Mouse (Mus musculus): ENCODE measurements around the gene Cct4.

Cct4 gene

DNA sequence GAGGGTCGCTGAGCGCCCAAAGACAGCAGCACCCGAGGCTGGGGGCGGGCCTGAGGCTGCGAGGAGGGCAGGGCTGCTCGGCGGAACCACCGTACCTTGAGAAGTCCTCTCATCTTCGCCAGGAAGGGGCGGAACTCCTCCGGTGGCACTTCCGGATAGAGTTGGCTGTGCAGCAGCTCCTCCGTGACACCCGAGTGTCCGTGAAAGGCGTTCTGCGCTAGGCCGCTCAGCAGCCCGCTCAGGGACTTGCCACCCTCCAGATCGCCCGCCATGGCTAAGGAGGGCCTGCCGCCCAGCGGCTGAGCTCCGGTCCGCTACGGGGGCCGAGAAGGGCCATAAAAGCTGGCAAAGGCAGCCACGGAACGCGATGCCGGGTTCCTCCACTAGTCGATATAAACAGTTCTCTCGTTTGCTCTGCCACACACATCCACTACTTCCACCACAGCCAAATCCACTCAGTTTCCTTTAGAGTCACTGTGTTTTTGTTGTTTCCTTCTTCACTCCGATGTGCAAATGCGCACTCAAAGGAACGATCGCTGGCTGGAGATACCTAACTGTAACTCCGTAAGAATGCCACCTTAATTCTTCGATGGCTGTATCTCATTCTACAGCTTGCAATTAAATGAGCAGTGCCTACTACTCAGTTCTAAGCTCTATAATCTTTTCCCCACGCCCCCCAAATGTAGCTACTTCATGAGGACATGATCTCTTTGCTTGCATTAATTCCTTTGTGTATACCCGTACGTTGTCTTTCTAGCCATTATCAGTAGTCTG is 8.1 kb upstream of the Cct4 start, which contains the start of the genes Gm28048 and Commd1:
TSS of gene Gm28048 (minus strand) at position 107 of the 774 bp plus-strand sequence.
TSS of gene Commd1 (minus strand) at position 399 of the 774 bp plus-strand sequence.
- peak; percentile 93 to 96 for DNase-seq (ENCODE audit: low read depth in 2 of 2, low spot score in 2 of 2)

GRCm38 (mm10) chr11:22982846-22983245 is 7.5 kb upstream of the Cct4 start:
- no peak for DNase-seq (ENCODE audit: low read depth in 2 of 2, low spot score in 2 of 2)

DNA sequence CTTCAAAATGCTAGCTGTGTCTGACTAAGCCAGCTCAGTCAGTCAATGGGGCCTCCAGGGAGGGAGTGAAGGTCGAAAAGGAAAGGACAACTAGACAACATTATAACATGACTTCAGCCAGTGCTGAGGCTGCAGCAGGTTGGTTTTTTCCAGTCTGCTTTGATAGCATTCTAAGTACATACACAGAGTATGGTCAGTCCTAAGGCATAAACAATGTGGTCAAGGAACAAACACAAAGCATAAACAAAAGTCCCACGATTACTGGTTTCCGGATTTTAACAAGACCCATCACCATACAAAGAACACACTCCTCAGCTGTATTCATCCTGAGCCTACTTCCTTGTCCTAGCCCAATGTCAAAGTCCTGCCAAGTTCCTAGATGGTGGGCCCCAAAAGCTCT is 4.8 kb upstream of the Cct4 start:
- no peak for DNase-seq (ENCODE audit: low read depth in 2 of 2, low spot score in 2 of 2)

- peak; percentile 50 to 71 for DNase-seq (ENCODE audit: low read depth in 2 of 2, low spot score in 2 of 2)
Observed at GRCm38 (mm10) chr11:22987357-22987756, 3.0 kb upstream of the Cct4 start.

- DNase-seq (ENCODE audit: low read depth in 2 of 2, low spot score in 2 of 2), result no peak
Observed at GRCm38 (mm10) chr11:22989786-22990185, 533 bp upstream of the Cct4 start.

GRCm38 (mm10) chr11:22991218-22991835 is 1.0 kb downstream of the Cct4 start:
- no peak for DNase-seq (ENCODE audit: low read depth in 2 of 2, low spot score in 2 of 2)

- DNase-seq (ENCODE audit: low read depth in 2 of 2, low spot score in 2 of 2), result no peak
Observed at GRCm38 (mm10) chr11:22994271-22994670, 4.0 kb downstream of the Cct4 start.

DNA sequence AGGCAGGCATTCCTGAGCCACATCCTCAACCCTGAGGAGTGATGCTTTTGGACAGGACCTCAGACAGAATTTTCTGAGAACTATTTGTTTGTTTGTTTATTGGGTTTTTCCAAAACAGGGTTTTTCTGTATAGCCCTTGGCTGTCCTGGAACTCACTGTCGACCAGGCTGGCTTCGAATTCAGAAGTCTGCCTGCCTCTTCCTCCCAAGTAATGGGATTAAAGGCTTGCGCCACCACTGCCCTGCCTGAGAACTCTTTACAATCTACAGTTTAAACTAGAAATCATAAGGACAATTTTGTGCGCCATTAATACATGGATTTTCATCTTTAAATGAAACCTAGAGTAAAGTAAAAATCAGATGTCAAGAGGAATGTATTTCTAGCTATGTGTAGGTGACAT is 5.1 kb downstream of the Cct4 start:
- no peak for DNase-seq (ENCODE audit: low read depth in 2 of 2, low spot score in 2 of 2)

GRCm38 (mm10) chr11:22998308-22998707 is 8.0 kb downstream of the Cct4 start:
- no peak for DNase-seq (ENCODE audit: low read depth in 2 of 2, low spot score in 2 of 2)

DNA sequence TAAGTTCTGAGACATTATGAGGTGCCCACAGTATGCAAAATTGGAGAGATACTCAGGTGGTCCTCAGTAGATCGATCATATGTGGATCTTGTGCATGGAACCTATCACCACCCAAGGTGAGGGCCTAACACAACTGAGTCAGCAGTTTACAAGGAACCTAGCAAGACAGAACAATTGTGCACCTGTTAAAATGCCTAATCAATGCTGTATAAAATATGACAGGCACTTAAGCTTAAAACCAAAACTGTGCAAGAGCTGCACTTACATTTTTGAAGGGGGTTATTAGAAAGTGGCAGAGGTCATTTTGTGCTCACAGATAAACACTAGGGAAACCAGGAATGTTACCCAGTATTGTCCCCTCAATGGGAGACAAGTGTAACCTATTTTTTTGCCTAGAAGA is 15.0 kb downstream of the Cct4 start:
- no peak for DNase-seq (ENCODE audit: low read depth in 2 of 2, low spot score in 2 of 2)

DNA sequence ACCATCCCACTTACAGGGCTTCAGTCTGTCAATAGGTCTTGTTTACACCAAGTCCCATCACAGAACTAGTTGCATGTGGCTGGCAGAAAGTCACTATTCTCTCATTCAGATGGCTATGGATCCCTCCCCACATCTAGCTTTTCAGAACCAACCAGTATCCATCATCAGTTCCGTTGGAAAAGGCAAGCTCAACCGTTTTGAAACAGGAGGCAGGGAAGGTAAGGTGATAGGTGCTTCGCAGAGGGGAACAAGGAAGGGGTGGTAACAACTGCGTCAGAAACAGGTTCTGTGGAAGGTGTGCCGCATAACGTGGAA is 16.8 kb downstream of the Cct4 start:
- DNase-seq (ENCODE audit: low read depth in 2 of 2, low spot score in 2 of 2), result no peak

GRCm38 (mm10) chr11:23007481-23008180 is 17.3 kb downstream of the Cct4 start, which contains the start of gene Fam161a:
Gene Fam161a (plus strand): TSS chr11:23007531.
- peak; percentile 61 to 74 for DNase-seq (ENCODE audit: low read depth in 2 of 2, low spot score in 2 of 2)

DNA sequence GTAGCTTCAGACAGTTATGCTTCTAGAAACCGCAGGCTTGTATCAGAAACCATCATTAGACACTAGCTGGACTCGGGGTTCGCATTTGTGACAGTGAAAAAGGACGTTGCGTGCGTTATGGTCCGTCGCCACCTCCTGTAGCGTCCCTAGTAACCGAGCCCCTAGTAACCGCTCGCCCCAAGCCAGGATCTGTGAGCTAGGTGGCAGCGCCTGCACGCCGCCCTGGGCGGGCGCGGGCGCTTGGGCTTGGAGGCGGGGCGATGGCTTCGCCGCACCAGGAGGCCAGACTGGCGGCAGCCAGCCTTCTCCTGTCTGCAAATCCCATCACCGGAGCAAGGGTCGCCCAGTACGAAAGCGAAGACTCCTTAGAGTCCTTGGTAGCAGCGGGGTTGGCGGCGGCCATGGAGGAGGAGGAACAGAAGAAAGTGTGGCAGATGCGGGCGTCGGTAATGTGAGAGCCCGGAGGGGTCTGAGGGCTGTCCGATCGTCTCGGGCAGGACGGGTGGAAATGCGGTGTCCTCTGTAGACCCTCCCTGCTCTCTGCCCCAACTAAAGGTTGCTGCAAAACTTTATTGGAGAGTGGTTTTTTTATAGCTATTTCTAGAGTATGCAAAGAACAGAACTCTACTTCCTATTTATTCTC is 18.0 kb downstream of the Cct4 start:
- peak; percentile 55 to 62 for DNase-seq (ENCODE audit: low read depth in 2 of 2, low spot score in 2 of 2)

- DNase-seq (ENCODE audit: low read depth in 2 of 2, low spot score in 2 of 2), result no peak
Observed at GRCm38 (mm10) chr11:23008824-23009200, 18.5 kb downstream of the Cct4 start.

- DNase-seq (ENCODE audit: low read depth in 2 of 2, low spot score in 2 of 2), result no peak
Observed at GRCm38 (mm10) chr11:23013096-23013495, 22.8 kb downstream of the Cct4 start.

DNA sequence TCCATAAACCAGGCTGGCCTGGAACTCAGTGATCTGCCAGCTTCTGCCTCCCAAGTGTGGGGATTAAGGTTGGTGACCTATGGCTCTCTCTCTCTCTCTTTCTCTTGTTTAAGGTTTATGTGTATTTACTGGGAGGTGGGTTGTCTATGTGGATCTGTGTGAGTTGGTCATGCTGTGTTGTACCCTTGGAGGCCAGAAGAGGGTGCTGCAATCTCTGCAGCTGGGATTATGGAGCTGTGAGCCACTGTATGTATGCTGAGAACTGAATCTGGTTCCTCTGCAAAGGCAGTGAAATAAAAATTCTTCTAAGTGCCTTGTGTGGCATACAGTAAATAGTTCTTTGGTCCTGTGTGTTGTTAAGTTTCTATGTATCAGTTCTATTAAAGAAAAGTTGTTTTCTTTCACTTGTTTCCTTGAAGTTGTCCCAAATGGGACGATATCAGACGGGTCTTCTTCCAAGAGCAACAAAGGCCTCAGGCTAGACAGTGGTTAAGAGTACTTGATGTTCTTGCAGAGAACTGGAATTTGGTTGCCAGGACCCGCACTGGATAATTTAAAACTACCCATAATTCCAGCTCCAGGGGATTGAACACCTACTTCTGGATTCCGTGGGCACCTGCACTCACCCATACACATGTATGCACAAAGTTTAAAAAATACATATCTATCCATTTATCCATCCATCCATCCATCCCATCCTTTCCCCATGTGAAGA is 23.4 kb downstream of the Cct4 start:
- no peak for DNase-seq (ENCODE audit: low read depth in 2 of 2, low spot score in 2 of 2)

DNA sequence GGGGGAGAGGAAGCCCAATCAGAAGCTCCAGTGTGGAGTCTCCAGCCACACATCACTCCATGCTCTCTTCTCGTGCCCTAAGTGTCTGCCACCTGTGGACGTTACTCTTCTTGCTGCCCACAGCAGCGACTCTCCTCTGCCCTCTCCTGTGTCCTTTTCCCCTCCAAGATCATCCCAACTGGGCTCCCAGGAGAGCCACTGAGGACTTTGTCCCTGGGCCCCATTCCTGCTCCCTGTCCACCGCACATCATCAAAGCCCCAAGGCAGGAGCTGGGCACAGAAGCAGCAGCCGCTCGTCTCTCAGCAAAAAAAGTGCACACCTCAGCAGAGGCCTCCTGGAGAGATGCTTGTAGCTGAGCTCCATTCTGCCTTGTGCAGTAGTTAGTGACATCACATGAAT is 24.7 kb downstream of the Cct4 start:
- DNase-seq (ENCODE audit: low read depth in 2 of 2, low spot score in 2 of 2), result no peak

DNA sequence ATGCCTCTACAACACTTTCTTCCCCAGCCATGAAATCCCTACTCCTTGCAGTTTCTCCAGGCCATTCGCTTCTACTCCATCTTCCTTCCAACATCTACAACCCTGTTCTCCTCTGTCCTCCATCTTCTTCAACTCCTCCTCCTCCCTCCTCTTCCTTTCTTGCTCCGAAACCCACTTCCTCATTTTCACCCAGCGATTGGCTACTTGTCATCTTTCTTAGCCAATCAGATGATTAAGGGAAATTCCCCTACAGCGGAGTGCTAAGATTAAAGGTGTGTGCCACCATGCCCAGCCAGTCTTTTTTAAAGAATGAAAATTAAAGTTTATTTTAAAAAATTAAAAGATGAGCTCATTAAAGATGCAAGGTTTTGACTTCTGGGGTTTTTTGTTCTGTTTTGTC is 27.6 kb downstream of the Cct4 start:
- no peak for DNase-seq (ENCODE audit: low read depth in 2 of 2, low spot score in 2 of 2)

- DNase-seq (ENCODE audit: low read depth in 2 of 2, low spot score in 2 of 2), result no peak
Observed at GRCm38 (mm10) chr11:23020116-23020770, 29.9 kb downstream of the Cct4 start.

GRCm38 (mm10) chr11:23020841-23021240 is 30.5 kb downstream of the Cct4 start:
- DNase-seq (ENCODE audit: low read depth in 2 of 2, low spot score in 2 of 2), result no peak

All from CD8-positive naive resting alpha-beta T cell, adult 2 months (primary cell).